Mouse (Mus musculus) ES-E14 (cell line): Measurements from ENCODE around the gene Epha7. TPM values are rescaled to one million over a fixed set of nuclear protein-coding genes. Genes with fewer than 3 reads are reported as not detected.

Source experiments
- DNase-seq: peaks from one replicate; pipeline ENCODE4 v3.0.0-alpha.2; 2013; ENCODE audit warnings: low read depth, low spot score
- H3K27ac ChIP-seq: 2 replicates; pipeline ENCODE4 v1.5.1; 2012; ENCODE audit warnings: low read depth, mild to moderate bottlenecking, low read length, moderate library complexity, mixed read lengths; ENCODE audit not compliant: poor library complexity, insufficient read depth, severe bottlenecking
- H3K36me3 ChIP-seq: 2 replicates; pipeline ENCODE4 v1.6.1; 2012; ENCODE audit warnings: mild to moderate bottlenecking, low read length, moderate library complexity, mixed read lengths; ENCODE audit not compliant: control insufficient read depth, poor library complexity, insufficient read depth, severe bottlenecking
- H3K4me1 ChIP-seq, 2 experiments: fragments of 150-350 bp in 1 of 2; sonication (generic) in 1 of 2; 2 replicates each; pipeline ENCODE4 v1.6.1; 2012; ENCODE audit warnings: low read length in 2 of 2, mild to moderate bottlenecking in 1 of 2, mixed read lengths in 1 of 2; ENCODE audit not compliant: control insufficient read depth in 2 of 2, insufficient read depth in 2 of 2, poor library complexity in 1 of 2
- H3K4me3 ChIP-seq, 2 experiments: fragments of 150-350 bp in 1 of 2; sonication (generic) in 1 of 2; 2 replicates each; pipeline ENCODE4 v1.5.1; 2012; ENCODE audit warnings: low read length in 2 of 2, low read depth in 1 of 2, mild to moderate bottlenecking in 1 of 2, mixed read lengths in 1 of 2; ENCODE audit not compliant: insufficient read depth in 1 of 2, poor library complexity in 1 of 2, severe bottlenecking in 1 of 2
- H3K9ac ChIP-seq: 2 replicates; pipeline ENCODE4 v1.6.1; 2012; ENCODE audit warnings: low read depth, mild to moderate bottlenecking, low read length, mixed read lengths; ENCODE audit not compliant: poor library complexity, insufficient read depth, severe bottlenecking
- H3K9me3 ChIP-seq: fragments of 150-350 bp; sonication (generic); 2 replicates; pipeline ENCODE4 v1.6.1; 2012; ENCODE audit warnings: low read depth, mild to moderate bottlenecking, low read length; ENCODE audit not compliant: control insufficient read depth, insufficient read depth
- CHD2 ChIP-seq: IDR thresholded peaks from 2 replicates; pipeline ENCODE4 v1.6.1; 2014; ENCODE audit warnings: mild to moderate bottlenecking, low read depth, low read length, inconsistent platforms
- HCFC1 ChIP-seq: IDR thresholded peaks from 2 replicates; pipeline ENCODE4 v1.6.1; 2012; ENCODE audit warnings: low read length, inconsistent platforms, borderline replicate concordance; ENCODE audit not compliant: insufficient read depth
- MAFK ChIP-seq: IDR thresholded peaks from 2 replicates; pipeline ENCODE4 v1.6.1; 2014; ENCODE audit warnings: mild to moderate bottlenecking, low read depth, low read length, inconsistent platforms; ENCODE audit not compliant: insufficient read depth
- ZC3H11A ChIP-seq: IDR thresholded peaks from 2 replicates; pipeline ENCODE4 v1.6.1; 2012; ENCODE audit warnings: low read depth, mild to moderate bottlenecking, inconsistent platforms, low read length, borderline replicate concordance
- ZNF384 ChIP-seq: IDR thresholded peaks from 2 replicates; pipeline ENCODE4 v1.6.1; 2012; ENCODE audit warnings: low read depth, low read length, inconsistent platforms
- in situ Hi-C, 2 experiments: fragments of 600-800 bp; cut with MboI; formaldehyde crosslinking; loops; one replicate each; pipeline ENCODE4 v1.15.1; 2025; ENCODE audit warnings: low sequenced_read_pairs in 2 of 2, inconsistent platforms in 1 of 2; ENCODE audit not compliant: unreplicated experiment in 2 of 2
- total RNA-seq: library from RNA; depleted of rRNA; stranded (reverse); fragments of 300-350 nt; gene quantifications from 2 replicates; pipeline ENCODE4 v1.2.3, GENCODE M21; 2012

Epha7 gene
- total RNA-seq, 1 experiment, result 4.4 TPM

DNA sequence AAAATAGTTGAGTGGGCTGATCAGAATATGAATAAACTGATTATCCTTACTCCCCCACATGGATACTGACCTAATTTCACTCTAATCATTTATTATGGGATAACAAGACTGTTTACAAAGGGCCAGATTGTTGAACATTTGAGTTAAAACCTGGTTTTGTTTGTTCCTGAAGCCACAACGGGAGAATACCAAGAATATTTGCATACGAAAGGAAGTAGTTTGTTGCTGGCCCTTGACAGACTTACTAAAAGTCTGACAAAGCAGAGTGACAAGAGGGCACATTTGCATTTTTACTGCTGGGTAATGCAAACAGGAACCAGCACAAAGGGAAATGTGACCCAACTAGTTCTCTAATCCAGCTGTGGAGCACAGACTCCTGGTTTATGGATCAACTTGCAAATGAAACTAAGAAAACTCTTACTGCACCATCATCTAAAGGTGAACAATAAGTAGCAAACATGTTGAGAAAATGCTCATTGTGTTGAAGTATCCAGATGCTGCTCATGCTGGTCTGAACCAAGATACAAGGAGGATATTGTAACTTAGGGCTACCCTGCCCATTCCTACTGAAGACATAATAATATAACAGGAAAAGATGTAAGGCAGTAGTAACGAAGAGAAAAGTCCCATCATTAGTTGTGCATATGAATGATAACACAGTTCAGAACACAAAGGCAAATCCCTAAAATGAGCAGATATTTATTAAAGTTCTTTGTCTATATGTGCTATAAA, 154.8 kb downstream of the Epha7 start:
- Histone ChIP-seq H3K4me1 (peaks cover 4 to 20% of the 10 kb centered on the region in 2 experiments; a peak in 3 of 4 replicates), H3K9me3 (no peaks in the 10 kb centered on the region), H3K4me3 (no peak overlapping the region), H3K9ac (no peak overlapping the region), H3K27ac (no peak overlapping the region), H3K36me3 (no peaks in the 10 kb centered on the region)
- TF ChIP-seq CHD2 (no peak; the same call in 1 of the 2 replicates), MAFK (peak; percentile 68)
- DNase-seq, result peak; percentile 37
- in situ Hi-C loops, result no loop called here

DNA sequence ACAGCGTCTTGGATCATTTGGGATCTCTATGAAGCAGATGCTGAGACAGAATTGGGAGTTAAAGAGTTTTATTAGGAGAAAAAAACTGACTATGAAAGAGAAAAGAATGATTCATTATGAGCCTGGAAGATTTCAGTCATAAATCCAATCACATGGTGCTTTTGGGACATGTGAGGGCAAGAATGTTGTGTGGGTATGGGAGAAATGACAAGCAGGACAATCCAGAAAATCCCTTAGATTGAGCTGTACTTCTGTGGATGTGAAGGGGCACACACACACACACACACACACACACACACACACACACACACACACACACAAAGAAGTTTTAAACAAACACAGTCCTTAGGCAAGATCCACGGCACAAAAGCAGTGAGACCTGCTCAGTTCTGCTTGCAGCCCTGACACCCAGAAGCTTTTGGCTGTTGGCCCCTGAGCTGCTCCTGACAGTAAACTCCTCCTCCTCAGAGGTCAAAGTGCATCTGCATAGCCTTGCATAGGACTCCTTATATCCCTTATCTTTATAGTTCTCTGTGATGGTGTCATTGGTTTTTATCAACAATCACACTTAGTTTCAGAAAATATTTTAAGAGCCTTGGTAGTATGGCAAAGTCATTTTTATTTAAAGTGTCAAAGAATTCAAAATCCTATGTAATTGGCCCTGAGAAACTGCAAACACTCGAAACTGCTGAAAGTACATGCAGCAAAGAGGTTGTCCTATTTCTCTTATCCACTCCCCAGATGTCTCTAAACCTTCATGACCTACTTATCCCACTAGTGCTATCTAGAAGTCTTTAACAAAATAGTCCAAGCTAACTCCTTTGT, 185.7 kb downstream of the Epha7 start:
- Histone ChIP-seq H3K36me3 (no peaks in the 10 kb centered on the region), H3K9me3 (no peaks in the 10 kb centered on the region), H3K27ac (no peak overlapping the region), H3K4me1 (no peaks in the 10 kb centered on the region), H3K9ac (no peak overlapping the region), H3K4me3 (no peak overlapping the region)
- DNase-seq, result no peak
- TF ChIP-seq MAFK, result no peak
- TF ChIP-seq HCFC1, result no peak
- no peak for TF ChIP-seq ZC3H11A
- TF ChIP-seq CHD2, result no peak
- in situ Hi-C loops, result no loop called here

DNA sequence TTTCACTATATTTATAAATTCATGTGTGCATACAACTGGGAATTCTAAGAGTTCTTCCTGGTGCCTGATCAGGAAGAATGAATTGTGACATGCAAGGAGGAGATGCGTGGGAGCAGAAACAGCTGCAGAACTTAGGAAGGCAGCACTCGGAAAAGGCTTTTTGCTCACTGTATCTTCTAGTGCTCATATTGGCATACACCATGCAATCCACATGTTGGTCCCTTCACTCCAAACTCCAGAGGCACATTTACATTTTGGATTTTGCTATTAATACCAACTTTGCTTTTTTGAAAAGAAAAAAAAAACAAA, 186.3 kb downstream of the Epha7 start:
- Histone ChIP-seq H3K4me3 (no peak overlapping the region), H3K27ac (no peak overlapping the region), H3K9ac (no peak overlapping the region), H3K4me1 (no peaks in the 10 kb centered on the region), H3K36me3 (no peaks in the 10 kb centered on the region), H3K9me3 (no peaks in the 10 kb centered on the region)
- no peak for DNase-seq
- TF ChIP-seq MAFK, result no peak
- no peak for TF ChIP-seq ZC3H11A
- TF ChIP-seq ZNF384, result no peak
- TF ChIP-seq HCFC1, result no peak
- TF ChIP-seq CHD2, result no peak
- in situ Hi-C loops, result no loop called here

DNA sequence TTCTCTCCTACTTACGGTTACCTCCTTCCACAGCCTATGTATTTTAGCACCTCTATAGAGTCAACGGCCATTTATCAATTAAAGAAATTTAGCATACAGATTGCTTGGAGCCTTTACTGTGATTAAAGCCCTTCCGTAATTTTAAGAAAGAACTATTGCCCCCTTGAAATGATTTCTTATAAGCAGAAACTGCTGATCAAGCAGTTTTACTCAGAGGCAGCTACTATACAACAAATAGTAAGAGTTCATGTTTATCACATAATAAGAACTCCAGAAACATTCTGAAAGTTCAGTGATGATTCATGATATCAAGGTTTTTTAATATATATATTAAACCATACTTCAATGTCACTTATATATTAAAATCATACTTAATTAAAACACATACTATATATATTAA, 197.4 kb downstream of the Epha7 start:
- no peak for TF ChIP-seq CHD2
- peak; percentile 90 for TF ChIP-seq MAFK
- no peak overlapping the region for H3K9ac ChIP-seq
- H3K36me3 ChIP-seq, result no peaks in the 10 kb centered on the region
- no peak for DNase-seq
- in situ Hi-C loops, result no loop called here
- H3K27ac ChIP-seq, result no peak overlapping the region
- no peak overlapping the region for H3K4me3 ChIP-seq
- no peaks in the 10 kb centered on the region for H3K9me3 ChIP-seq
- H3K4me1 ChIP-seq, result no peaks in the 10 kb centered on the region
